Mouse (Mus musculus): ENCODE results near the gene Iqcg. TPM values are rescaled to one million over a fixed set of nuclear protein-coding genes. Genes with fewer than 3 reads are reported as not detected.

Gene Iqcg
- polyA plus RNA-seq, 1 experiment from 2014 or later, result 1.2 TPM

DNA sequence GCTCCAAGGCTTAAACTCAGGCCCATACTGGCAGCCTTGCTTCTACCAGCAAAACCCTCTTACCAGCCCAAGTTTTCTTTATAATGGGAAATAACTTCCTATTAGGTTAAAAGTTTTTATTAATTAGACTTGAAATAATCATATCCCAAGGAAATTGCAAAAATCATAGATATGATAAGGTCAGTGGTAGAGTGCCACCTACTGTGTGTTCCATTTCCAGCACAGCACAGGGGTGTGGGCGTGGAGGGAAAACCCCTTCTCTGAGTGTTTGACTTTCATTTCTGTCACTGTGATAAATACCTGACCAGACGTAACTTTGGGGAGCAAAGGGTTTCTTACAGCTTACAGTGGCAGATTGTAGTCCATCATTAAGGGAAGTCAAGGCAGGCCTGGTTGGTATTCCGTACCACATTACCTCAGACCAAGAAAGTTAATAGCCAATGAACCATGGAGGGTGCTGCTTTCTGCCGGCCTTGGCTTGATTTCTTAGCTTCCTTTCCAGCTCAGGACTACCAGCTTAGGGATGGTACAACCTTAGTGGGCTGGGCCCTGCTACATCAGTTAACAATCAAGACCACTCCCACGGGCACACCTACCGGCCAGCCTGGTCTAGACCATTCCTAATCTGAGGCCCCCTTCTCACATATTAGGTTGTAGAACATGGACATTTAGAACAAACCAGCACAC is 17.0 kb upstream of the Iqcg start:
- no peaks in the 10 kb centered on the region for H3K4me1 ChIP-seq (replicated peaks; ENCODE audit: control insufficient read depth, insufficient read depth, low read length)
- ATAC-seq (replicated peaks; ENCODE audit: low FRiP score, low TSS enrichment, low read depth), result no peak

DNA sequence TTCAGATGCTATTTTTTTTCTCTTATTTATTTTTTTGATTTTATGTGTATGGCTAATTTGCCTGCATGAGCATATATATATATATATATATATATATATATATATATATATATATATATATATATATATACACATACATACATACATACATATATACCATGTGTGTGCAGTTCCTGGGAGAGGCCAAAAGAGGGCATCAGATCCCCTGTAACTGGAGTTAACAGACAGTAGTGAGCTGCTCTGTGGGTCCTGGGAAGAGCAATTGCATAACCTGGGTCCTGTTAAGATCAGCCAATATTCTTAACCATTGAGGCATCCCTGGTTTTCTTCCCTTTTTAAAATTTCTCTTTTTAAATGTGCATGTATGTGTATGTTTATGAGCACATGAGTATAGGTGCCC is 14.9 kb upstream of the Iqcg start:
- Histone ChIP-seq H3K9ac (ENCODE audit: low read length) (no peak overlapping the region), H3K4me2 (ENCODE audit: low read length) (no peak overlapping the region), H3K9me3 (ENCODE audit: control insufficient read depth, low read length) (no peaks in the 10 kb centered on the region), H3K27ac (ENCODE audit: low read depth) (no peak overlapping the region), H3K36me3 (ENCODE audit: control insufficient read depth, insufficient read depth, low read length) (peaks cover 5% of the 10 kb centered on the region; the same call in 1 of the 2 replicates), H3K27me3 (replicated peaks; ENCODE audit: control insufficient read depth, insufficient read depth, low read length) (no peaks in the 10 kb centered on the region), H3K4me3 (ENCODE audit: low read depth, low read length) (no peak overlapping the region), H3K4me1 (replicated peaks; ENCODE audit: control insufficient read depth, insufficient read depth, low read length) (no peaks in the 10 kb centered on the region)
- no peak for ATAC-seq (replicated peaks; ENCODE audit: low FRiP score, low TSS enrichment, low read depth)
- DNase-seq (ENCODE audit: low spot score), result no peak

More for the DNA sequence above, 17.0 kb upstream of the Iqcg start:
- Histone ChIP-seq H3K4me2 (ENCODE audit: low read length) (no peak overlapping the region), H3K27ac (ENCODE audit: low read depth) (no peak overlapping the region), H3K9me3 (ENCODE audit: control insufficient read depth, low read length) (no peaks in the 10 kb centered on the region), H3K27me3 (replicated peaks; ENCODE audit: control insufficient read depth, insufficient read depth, low read length) (no peaks in the 10 kb centered on the region), H3K4me3 (ENCODE audit: low read depth, low read length) (no peak overlapping the region), H3K9ac (ENCODE audit: low read length) (no peak overlapping the region), H3K36me3 (ENCODE audit: control insufficient read depth, insufficient read depth, low read length) (peaks cover 5% of the 10 kb centered on the region; the same call in 1 of the 2 replicates)
- 82% methylated on average over 6 of the region's 6 CpGs for WGBS
- DNase-seq (ENCODE audit: low spot score), result no peak

DNA sequence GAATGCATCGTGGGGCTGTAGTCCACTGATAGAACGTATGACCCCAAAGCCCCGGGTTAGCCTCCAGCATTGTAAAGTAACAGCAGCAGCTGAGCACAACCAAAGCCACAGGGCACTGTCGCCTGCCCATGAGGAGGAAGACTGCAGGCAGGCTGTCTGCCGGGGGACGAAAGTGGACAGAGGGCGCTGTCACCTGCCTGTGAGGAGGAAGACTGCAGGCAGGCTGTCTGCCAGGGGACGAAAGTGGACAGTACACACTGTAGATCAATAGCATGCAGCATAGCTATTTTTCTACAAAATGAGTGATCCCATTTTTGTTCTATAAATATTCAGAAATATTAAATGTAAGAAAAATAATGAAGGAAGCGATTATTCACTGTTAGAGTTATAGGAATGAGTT is 8.6 kb upstream of the Iqcg start:
- Histone ChIP-seq H3K4me2 (ENCODE audit: low read length) (no peak overlapping the region), H3K4me1 (replicated peaks; ENCODE audit: control insufficient read depth, insufficient read depth, low read length) (0 out of 2 replicates have a peak, but pooled peaks cover 4% of the 10 kb centered on the region), H3K9me3 (ENCODE audit: control insufficient read depth, low read length) (no peaks in the 10 kb centered on the region), H3K36me3 (ENCODE audit: control insufficient read depth, insufficient read depth, low read length) (peaks cover 15% of the 10 kb centered on the region), H3K4me3 (ENCODE audit: low read depth, low read length) (no peak overlapping the region), H3K9ac (ENCODE audit: low read length) (no peak overlapping the region), H3K27ac (ENCODE audit: low read depth) (no peak overlapping the region), H3K27me3 (replicated peaks; ENCODE audit: control insufficient read depth, insufficient read depth, low read length) (no peaks in the 10 kb centered on the region)
- ATAC-seq (replicated peaks; ENCODE audit: low FRiP score, low TSS enrichment, low read depth) (no peak), DNase-seq (ENCODE audit: low spot score) (no peak)
- 85% methylated on average over 9 of the region's 9 CpGs for WGBS

DNA sequence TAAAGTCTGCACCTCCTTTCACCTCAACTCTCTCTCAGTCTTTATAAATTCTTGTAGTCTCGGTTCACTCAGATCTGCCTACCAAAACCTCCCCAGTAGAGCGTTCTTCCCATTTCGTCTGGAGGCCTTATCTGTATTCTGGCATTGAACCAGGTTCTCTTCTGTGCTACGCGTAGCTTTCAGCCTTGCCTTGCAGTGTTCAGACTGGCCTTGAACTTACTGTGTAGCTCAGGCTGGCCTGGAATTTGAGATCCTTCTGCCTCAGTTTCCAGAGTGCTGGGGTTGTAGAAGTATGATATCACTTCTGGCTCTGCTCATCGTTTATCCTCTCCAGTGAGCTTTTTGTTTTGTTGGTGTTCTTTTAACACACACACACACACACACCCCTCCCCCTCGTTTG is 7.2 kb upstream of the Iqcg start:
- peak overlapping the region; percentile 69 for H3K4me2 ChIP-seq (ENCODE audit: low read length)
- H3K27me3 ChIP-seq (replicated peaks; ENCODE audit: control insufficient read depth, insufficient read depth, low read length), result no peaks in the 10 kb centered on the region
- peaks cover 11% of the 10 kb centered on the region; the same call in 1 of the 2 replicates for H3K4me1 ChIP-seq (replicated peaks; ENCODE audit: control insufficient read depth, insufficient read depth, low read length)
- no peaks in the 10 kb centered on the region for H3K9me3 ChIP-seq (ENCODE audit: control insufficient read depth, low read length)
- peak overlapping the region; percentile 58 for H3K9ac ChIP-seq (ENCODE audit: low read length)
- H3K36me3 ChIP-seq (ENCODE audit: control insufficient read depth, insufficient read depth, low read length), result peaks cover 27% of the 10 kb centered on the region
- DNase-seq (ENCODE audit: low spot score) (no peak), ATAC-seq (replicated peaks; ENCODE audit: low FRiP score, low TSS enrichment, low read depth) (no peak)
- no peak overlapping the region for H3K27ac ChIP-seq (ENCODE audit: low read depth)
- WGBS, result 28% methylated on average over 7 of the region's 7 CpGs
- peak overlapping the region; percentile 74 for H3K4me3 ChIP-seq (ENCODE audit: low read depth, low read length)

DNA sequence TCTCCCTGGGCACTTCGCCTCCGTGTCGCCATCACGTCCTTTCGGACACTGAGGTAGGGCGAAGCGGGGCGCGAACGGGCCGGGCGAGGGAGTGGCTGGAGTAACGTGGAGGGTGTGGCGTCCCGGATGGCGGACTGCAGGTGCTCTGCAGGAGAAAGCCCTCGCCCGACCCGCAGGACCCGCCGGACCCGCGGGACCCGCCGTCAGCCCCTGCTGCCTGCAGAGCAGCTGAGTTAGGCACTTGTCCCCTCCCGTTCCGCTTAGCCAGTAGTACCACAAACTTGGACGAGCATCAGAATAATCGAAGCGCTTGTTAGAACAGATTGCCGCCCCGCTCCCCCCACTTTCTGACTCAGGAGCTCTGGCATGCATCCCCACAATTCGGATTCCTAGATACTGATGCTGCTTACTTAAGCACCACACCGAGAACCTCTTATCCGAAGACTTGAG is 6.7 kb upstream of the Iqcg start:
- Histone ChIP-seq H3K4me3 (ENCODE audit: low read depth, low read length) (peak overlapping the region; percentile 74), H3K36me3 (ENCODE audit: control insufficient read depth, insufficient read depth, low read length) (peaks cover 33% of the 10 kb centered on the region), H3K27ac (ENCODE audit: low read depth) (peak overlapping the region; percentile 61), H3K27me3 (replicated peaks; ENCODE audit: control insufficient read depth, insufficient read depth, low read length) (no peaks in the 10 kb centered on the region), H3K9ac (ENCODE audit: low read length) (peak overlapping the region; percentile 58), H3K4me2 (ENCODE audit: low read length) (peak overlapping the region; percentile 69), H3K4me1 (replicated peaks; ENCODE audit: control insufficient read depth, insufficient read depth, low read length) (peaks cover 15% of the 10 kb centered on the region; the same call in 1 of the 2 replicates), H3K9me3 (ENCODE audit: control insufficient read depth, low read length) (no peaks in the 10 kb centered on the region)
- WGBS, result under 1% methylated on average over 35 of the region's 35 CpGs
- DNase-seq (ENCODE audit: low spot score) (peak; percentile 84), ATAC-seq (replicated peaks; ENCODE audit: low FRiP score, low TSS enrichment, low read depth) (peak; percentile 71)

DNA sequence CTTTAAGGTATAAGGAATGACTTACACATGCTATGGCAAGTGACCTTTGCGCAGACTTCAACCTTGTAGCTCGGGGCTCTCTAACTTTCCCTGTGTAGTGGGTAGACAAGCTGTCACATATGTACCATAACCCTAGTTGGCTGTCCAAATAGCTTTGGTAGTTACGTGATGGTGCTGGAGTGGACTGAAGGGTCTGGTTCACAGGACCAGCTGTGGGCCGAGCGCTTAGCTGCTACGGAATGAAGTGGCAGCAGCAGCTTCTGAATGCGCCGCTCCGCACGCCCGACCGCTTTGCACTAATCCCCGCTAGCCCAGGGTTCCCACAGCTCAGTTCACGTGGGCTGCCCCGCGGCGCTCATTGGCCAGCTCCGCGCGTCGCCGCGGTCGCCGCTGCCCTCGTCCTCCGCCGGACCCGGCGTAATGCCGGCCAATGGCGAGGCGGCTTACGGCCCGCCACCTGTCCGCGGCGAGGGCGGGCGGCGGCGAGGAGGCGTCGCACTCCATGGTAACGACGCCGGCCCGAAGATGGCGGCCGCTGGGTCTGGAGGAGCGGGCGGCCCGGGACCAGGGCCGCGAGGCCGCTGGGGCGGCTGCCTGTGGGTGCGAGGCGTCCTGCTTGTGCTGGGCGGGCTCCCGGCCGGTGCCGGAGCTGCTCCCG is 6.1 kb upstream of the Iqcg start, which contains the start of gene Lmln:
Gene Lmln (plus strand): TSS at position 498 of the 658 bp plus-strand sequence.
- Histone ChIP-seq H3K36me3 (ENCODE audit: control insufficient read depth, insufficient read depth, low read length) (peaks cover 33% of the 10 kb centered on the region), H3K27ac (ENCODE audit: low read depth) (peak within 1 kb of the TSS; percentile 61), H3K9ac (ENCODE audit: low read length) (peak within 1 kb of the TSS; percentile 58), H3K4me1 (replicated peaks; ENCODE audit: control insufficient read depth, insufficient read depth, low read length) (peaks cover 15% of the 10 kb centered on the region; the same call in 1 of the 2 replicates), H3K27me3 (replicated peaks; ENCODE audit: control insufficient read depth, insufficient read depth, low read length) (no peaks in the 10 kb centered on the region), H3K4me2 (ENCODE audit: low read length) (peak within 1 kb of the TSS; percentile 69), H3K9me3 (ENCODE audit: control insufficient read depth, low read length) (no peaks in the 10 kb centered on the region), H3K4me3 (ENCODE audit: low read depth, low read length) (peak within 1 kb of the TSS; percentile 74)
- ATAC-seq (replicated peaks; ENCODE audit: low FRiP score, low TSS enrichment, low read depth), result peak; percentile 96
- WGBS, result under 1% methylated on average over 58 of the region's 64 CpGs
- peak; percentile 92 for DNase-seq (ENCODE audit: low spot score)

DNA sequence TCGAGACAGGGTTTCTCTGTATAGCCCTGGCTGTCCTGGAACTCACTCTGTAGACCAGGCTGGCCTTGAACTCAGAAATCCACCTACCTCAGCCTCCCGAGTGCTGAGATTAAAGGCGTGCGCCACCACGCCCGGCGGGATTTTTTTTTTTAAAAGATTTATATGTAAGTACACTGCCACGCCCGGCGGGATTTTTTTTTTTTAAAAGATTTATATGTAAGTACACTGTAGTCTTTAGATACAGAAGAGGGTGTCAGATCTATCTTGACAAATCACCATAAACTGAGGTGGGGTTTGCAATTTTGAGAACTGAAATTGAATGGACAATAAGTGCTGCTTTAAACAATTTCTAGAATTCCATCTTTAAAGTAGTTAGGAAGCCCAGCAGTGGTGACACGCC is 5.4 kb upstream of the Iqcg start:
- H3K36me3 ChIP-seq (ENCODE audit: control insufficient read depth, insufficient read depth, low read length), result peaks cover 33% of the 10 kb centered on the region
- H3K9me3 ChIP-seq (ENCODE audit: control insufficient read depth, low read length), result no peaks in the 10 kb centered on the region
- 49% methylated on average over 11 of the region's 11 CpGs for WGBS
- H3K4me3 ChIP-seq (ENCODE audit: low read depth, low read length), result 0 out of 2 replicates have a peak overlapping the region, but pooled peaks have one; percentile 74
- peak overlapping the region; percentile 69 for H3K4me2 ChIP-seq (ENCODE audit: low read length)
- no peak overlapping the region for H3K9ac ChIP-seq (ENCODE audit: low read length)
- 0 out of 2 replicates have a peak overlapping the region, but pooled peaks have one; percentile 61 for H3K27ac ChIP-seq (ENCODE audit: low read depth)
- peaks cover 15% of the 10 kb centered on the region; the same call in 1 of the 2 replicates for H3K4me1 ChIP-seq (replicated peaks; ENCODE audit: control insufficient read depth, insufficient read depth, low read length)
- no peak for DNase-seq (ENCODE audit: low spot score)
- no peaks in the 10 kb centered on the region for H3K27me3 ChIP-seq (replicated peaks; ENCODE audit: control insufficient read depth, insufficient read depth, low read length)
- ATAC-seq (replicated peaks; ENCODE audit: low FRiP score, low TSS enrichment, low read depth), result no peak

DNA sequence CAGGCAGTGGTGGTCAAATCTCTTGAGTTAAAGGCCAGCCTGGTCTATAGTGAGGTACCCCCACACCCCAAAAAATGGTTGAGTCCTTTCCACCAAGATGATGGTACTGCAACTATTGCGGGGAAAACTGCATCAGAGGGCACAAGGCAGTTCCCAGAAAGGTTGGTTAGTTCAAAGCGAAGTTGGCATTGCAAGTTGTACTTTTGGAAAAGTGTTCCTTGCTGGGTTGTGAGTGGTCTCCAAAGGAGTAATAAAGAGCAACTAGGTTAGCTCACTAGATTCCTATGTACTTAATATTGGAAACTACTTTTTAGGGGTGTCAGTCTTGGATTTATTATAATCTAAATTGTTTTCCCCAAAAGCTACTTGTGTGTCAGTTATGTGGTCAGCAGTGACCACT is 4.9 kb upstream of the Iqcg start:
- H3K27ac ChIP-seq (ENCODE audit: low read depth), result no peak overlapping the region
- no peaks in the 10 kb centered on the region for H3K9me3 ChIP-seq (ENCODE audit: control insufficient read depth, low read length)
- no peak overlapping the region for H3K4me2 ChIP-seq (ENCODE audit: low read length)
- H3K9ac ChIP-seq (ENCODE audit: low read length), result no peak overlapping the region
- 77% methylated on average over 2 of the region's 2 CpGs for WGBS
- peaks cover 33% of the 10 kb centered on the region for H3K36me3 ChIP-seq (ENCODE audit: control insufficient read depth, insufficient read depth, low read length)
- no peak overlapping the region for H3K4me3 ChIP-seq (ENCODE audit: low read depth, low read length)
- peaks cover 15% of the 10 kb centered on the region; the same call in 1 of the 2 replicates for H3K4me1 ChIP-seq (replicated peaks; ENCODE audit: control insufficient read depth, insufficient read depth, low read length)
- no peaks in the 10 kb centered on the region for H3K27me3 ChIP-seq (replicated peaks; ENCODE audit: control insufficient read depth, insufficient read depth, low read length)
- ATAC-seq (replicated peaks; ENCODE audit: low FRiP score, low TSS enrichment, low read depth), result no peak
- DNase-seq (ENCODE audit: low spot score), result no peak
